Mouse (Mus musculus) neural tube, embryonic 12.5 days (tissue): ENCODE measurements around the gene Cdkl4. TPM values are rescaled to one million over a fixed set of nuclear protein-coding genes. Genes with fewer than 3 reads are reported as not detected.

Experiments
- ATAC-seq: fragments of 200-750 bp; cut with Nextera tagmentation; 2 replicates; pipeline ENCODE4 v1.8.0; 2017; ENCODE audit warnings: low read depth, mild to moderate bottlenecking, moderate TSS enrichment, moderate library complexity; ENCODE audit not compliant: low FRiP score
- H3K27ac ChIP-seq: fragments of 300-500 bp; sonication (generic); 2 replicates; pipeline ENCODE4 v1.5.1; 2016
- H3K27me3 ChIP-seq: fragments of 300-500 bp; sonication (generic); replicated peaks from 2 replicates; pipeline ENCODE4 v1.6.1; 2016; ENCODE audit warnings: mild to moderate bottlenecking
- H3K36me3 ChIP-seq: fragments of 300-500 bp; sonication (generic); 2 replicates; pipeline ENCODE4 v1.6.1; 2016; ENCODE audit warnings: mild to moderate bottlenecking
- H3K4me1 ChIP-seq: fragments of 300-500 bp; sonication (generic); 2 replicates; pipeline ENCODE4 v1.6.1; 2016
- H3K4me2 ChIP-seq: fragments of 300-500 bp; sonication (generic); replicated peaks from 2 replicates; pipeline ENCODE4 v1.6.1; 2016; ENCODE audit warnings: mild to moderate bottlenecking
- H3K4me3 ChIP-seq: fragments of 300-500 bp; sonication (generic); 2 replicates; pipeline ENCODE4 v1.5.1; 2016
- H3K9ac ChIP-seq: fragments of 300-500 bp; sonication (generic); 2 replicates; pipeline ENCODE4 v1.6.1; 2016; ENCODE audit warnings: mild to moderate bottlenecking
- H3K9me3 ChIP-seq: fragments of 300-500 bp; sonication (generic); 2 replicates; pipeline ENCODE4 v1.6.1; 2016; ENCODE audit warnings: mild to moderate bottlenecking
- WGBS: fragments of 180-500 bp; shearing (Covaris S2); methylation state at CpG from one replicate; pipeline ENCODE4 v1.1.7; 2016; 5-methylcytosine and 5-hydroxymethylcytosine counted together
- polyA plus RNA-seq: library from polyadenylated mRNA; unstranded; fragments of >200 nt; fragmentation: Nextera tagmentation; extraction: Ambion mirVana; gene quantifications from 2 replicates; pipeline ENCODE4 v1.2.1, GENCODE M21; 2016

The Cdkl4 gene
- polyA plus RNA-seq, 1 experiment from 2014 or later, result 6.2 TPM

GRCm38 (mm10) chr17:80492274-80492673 lies 85.3 kb downstream of the Cdkl4 start:
- Histone ChIP-seq H3K9ac (no peak overlapping the region), H3K4me2 (no peak overlapping the region), H3K36me3 (no peaks in the 10 kb centered on the region), H3K4me3 (no peak overlapping the region), H3K9me3 (no peaks in the 10 kb centered on the region), H3K27me3 (no peaks in the 10 kb centered on the region), H3K4me1 (no peaks in the 10 kb centered on the region), H3K27ac (no peak overlapping the region)
- 93% methylated on average over 4 of the region's 4 CpGs for WGBS
- ATAC-seq, result no peak

DNA sequence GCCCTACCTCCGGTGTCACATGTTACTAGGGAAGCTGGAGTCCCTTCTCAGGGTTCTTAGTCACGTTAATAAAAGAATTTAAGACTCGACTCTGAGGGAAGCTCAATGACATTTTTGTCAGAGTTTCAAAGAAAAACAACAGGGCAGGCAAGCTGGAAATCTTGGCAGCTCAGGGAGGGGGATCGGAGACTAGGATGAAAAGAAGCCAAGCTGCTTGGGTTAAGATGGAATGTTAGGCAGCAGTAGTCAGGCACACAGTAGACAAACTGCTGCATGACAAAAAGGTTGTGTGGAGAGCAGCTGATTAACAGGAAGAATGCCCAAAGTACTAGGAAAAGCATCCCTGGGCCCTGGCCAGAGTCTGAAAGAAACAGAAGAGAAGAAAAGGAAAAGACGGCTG lies 87.4 kb downstream of the Cdkl4 start:
- H3K9me3 ChIP-seq, result no peaks in the 10 kb centered on the region
- no peaks in the 10 kb centered on the region for H3K4me1 ChIP-seq
- no peak overlapping the region for H3K4me3 ChIP-seq
- 79% methylated on average over 5 of the region's 5 CpGs for WGBS
- H3K9ac ChIP-seq, result no peak overlapping the region
- H3K27me3 ChIP-seq, result no peaks in the 10 kb centered on the region
- no peak for ATAC-seq
- H3K4me2 ChIP-seq, result no peak overlapping the region
- H3K36me3 ChIP-seq, result no peaks in the 10 kb centered on the region
- no peak overlapping the region for H3K27ac ChIP-seq

- Histone ChIP-seq H3K27me3 (no peaks in the 10 kb centered on the region), H3K9ac (no peak overlapping the region), H3K4me3 (no peak overlapping the region), H3K4me2 (no peak overlapping the region), H3K9me3 (no peaks in the 10 kb centered on the region), H3K4me1 (no peaks in the 10 kb centered on the region), H3K36me3 (no peaks in the 10 kb centered on the region), H3K27ac (no peak overlapping the region)
- WGBS, result 81% methylated on average over 3 of the region's 3 CpGs
- ATAC-seq, result no peak
Measured at GRCm38 (mm10) chr17:80488918-80489317, 88.7 kb downstream of the Cdkl4 start.

DNA sequence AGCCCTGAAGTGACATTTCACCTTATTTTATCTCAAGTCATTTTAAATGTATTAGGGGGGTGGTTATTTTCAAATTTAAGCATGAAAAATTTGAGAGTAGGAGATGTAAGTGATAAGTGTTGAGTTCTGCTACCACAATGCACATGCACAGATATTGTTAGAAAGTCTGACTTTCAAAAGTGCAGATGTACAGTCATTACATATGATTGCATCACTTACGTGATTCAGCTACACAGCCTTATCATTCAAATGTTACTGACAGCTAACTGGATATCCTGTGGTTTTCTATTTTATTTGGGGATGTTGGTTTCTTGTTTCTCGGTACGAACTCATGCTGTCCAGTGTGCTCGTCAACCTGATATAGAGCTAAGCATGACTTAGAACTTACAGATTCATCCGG lies 92.5 kb downstream of the Cdkl4 start:
- no peak for ATAC-seq
- H3K36me3 ChIP-seq, result no peaks in the 10 kb centered on the region
- H3K27me3 ChIP-seq, result no peaks in the 10 kb centered on the region
- WGBS, result 93% methylated on average over 5 of the region's 5 CpGs
- H3K4me1 ChIP-seq, result peaks cover 6% of the 10 kb centered on the region; the same call in 1 of the 2 replicates
- no peaks in the 10 kb centered on the region for H3K9me3 ChIP-seq
- no peak overlapping the region for H3K9ac ChIP-seq
- H3K27ac ChIP-seq, result no peak overlapping the region
- no peak overlapping the region for H3K4me3 ChIP-seq
- H3K4me2 ChIP-seq, result no peak overlapping the region

GRCm38 (mm10) chr17:80480855-80481224 lies 96.8 kb downstream of the Cdkl4 start:
- no peak for ATAC-seq
- Histone ChIP-seq H3K4me2 (peak overlapping the region; percentile 71), H3K36me3 (no peaks in the 10 kb centered on the region), H3K9me3 (no peaks in the 10 kb centered on the region), H3K27me3 (no peaks in the 10 kb centered on the region), H3K27ac (no peak overlapping the region), H3K9ac (0 out of 2 replicates have a peak overlapping the region, but pooled peaks have one; percentile 98), H3K4me3 (peak overlapping the region; percentile 97; the same call in 1 of the 2 replicates), H3K4me1 (peaks cover 17% of the 10 kb centered on the region; the same call in 1 of the 2 replicates)
- WGBS, result 38% methylated on average over 7 of the region's 7 CpGs

GRCm38 (mm10) chr17:80480031-80480854 lies 97.4 kb downstream of the Cdkl4 start, which contains the start of gene Sos1:
Gene Sos1 (minus strand): TSS chr17:80480453.
- under 1% methylated on average over 85 of the region's 90 CpGs for WGBS

DNA sequence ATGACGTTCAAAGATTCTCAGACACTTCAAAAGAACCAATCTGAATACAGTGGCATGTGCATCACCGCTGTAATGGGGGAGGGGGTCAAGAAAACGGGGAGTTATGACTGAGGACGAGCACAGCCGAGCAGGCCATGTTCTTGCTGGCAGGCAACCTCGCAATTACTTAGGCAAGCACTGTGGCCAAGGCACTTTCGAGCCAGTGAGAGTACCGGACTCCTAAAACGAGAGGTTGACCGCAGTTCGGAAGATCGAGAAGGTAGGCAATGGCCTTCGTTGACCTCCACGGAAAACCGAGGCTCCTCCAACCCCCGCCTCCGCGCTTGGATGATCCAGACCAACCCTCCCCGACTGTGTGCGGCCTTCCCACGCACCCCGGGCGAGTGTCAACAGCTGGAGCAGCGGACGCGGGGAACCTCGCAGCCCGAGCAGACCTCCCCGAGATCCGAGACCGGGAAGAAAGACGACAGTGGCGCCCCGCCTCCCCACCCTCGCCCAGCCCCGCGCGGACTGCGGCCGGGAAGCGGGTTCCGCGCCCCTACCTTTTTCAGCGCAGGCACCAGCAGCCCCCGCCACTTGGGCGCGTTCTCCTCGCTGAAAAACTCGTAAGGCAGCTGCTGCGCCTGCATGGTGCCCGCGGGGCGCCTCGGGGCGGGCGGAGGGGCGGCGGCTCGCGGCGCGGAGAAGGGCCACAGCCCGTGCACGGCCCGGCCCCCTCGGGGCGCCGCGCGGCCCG lies 98.2 kb downstream of the Cdkl4 start:
- H3K27ac ChIP-seq, result peak overlapping the region; percentile 92
- peak overlapping the region; percentile 97 for H3K4me3 ChIP-seq
- no peaks in the 10 kb centered on the region for H3K36me3 ChIP-seq
- H3K27me3 ChIP-seq, result no peaks in the 10 kb centered on the region
- peak overlapping the region; percentile 71 for H3K4me2 ChIP-seq
- H3K9ac ChIP-seq, result peak overlapping the region; percentile 98
- peak; percentile 61 for ATAC-seq
- peaks cover 17% of the 10 kb centered on the region; the same call in 1 of the 2 replicates for H3K4me1 ChIP-seq
- no peaks in the 10 kb centered on the region for H3K9me3 ChIP-seq
- under 1% methylated on average over 71 of the region's 71 CpGs for WGBS

More at GRCm38 (mm10) chr17:80480031-80480854, 97.4 kb downstream of the Cdkl4 start, which contains the start of gene Sos1:
- peak; percentile 81 for ATAC-seq
- Histone ChIP-seq H3K27me3 (no peaks in the 10 kb centered on the region), H3K9ac (peak within 1 kb of the TSS; percentile 98), H3K4me1 (peaks cover 17% of the 10 kb centered on the region; the same call in 1 of the 2 replicates), H3K4me3 (peak within 1 kb of the TSS; percentile 97), H3K4me2 (peak within 1 kb of the TSS; percentile 71), H3K36me3 (no peaks in the 10 kb centered on the region), H3K27ac (peak within 1 kb of the TSS; percentile 92), H3K9me3 (no peaks in the 10 kb centered on the region)

- ATAC-seq, result no peak
- 87% methylated on average over 2 of the region's 2 CpGs for WGBS
- H3K4me3 ChIP-seq, result no peak overlapping the region
- H3K36me3 ChIP-seq, result no peaks in the 10 kb centered on the region
- no peak overlapping the region for H3K9ac ChIP-seq
- peaks cover 17% of the 10 kb centered on the region; the same call in 1 of the 2 replicates for H3K4me1 ChIP-seq
- H3K4me2 ChIP-seq, result no peak overlapping the region
- H3K27me3 ChIP-seq, result no peaks in the 10 kb centered on the region
- no peak overlapping the region for H3K27ac ChIP-seq
- no peaks in the 10 kb centered on the region for H3K9me3 ChIP-seq
Measured at GRCm38 (mm10) chr17:80477679-80478078, 99.9 kb downstream of the Cdkl4 start.

GRCm38 (mm10) chr17:80476496-80476895 lies 101.1 kb downstream of the Cdkl4 start:
- H3K9me3 ChIP-seq, result no peaks in the 10 kb centered on the region
- 91% methylated on average over 4 of the region's 4 CpGs for WGBS

More at GRCm38 (mm10) chr17:80476496-80476895, 101.1 kb downstream of the Cdkl4 start:
- Histone ChIP-seq H3K4me1 (peaks cover 19% of the 10 kb centered on the region), H3K27ac (no peak overlapping the region), H3K4me2 (no peak overlapping the region), H3K9ac (no peak overlapping the region), H3K27me3 (no peaks in the 10 kb centered on the region), H3K4me3 (no peak overlapping the region), H3K36me3 (no peaks in the 10 kb centered on the region)
- ATAC-seq, result no peak

Other genes starting within 250 kb of the Cdkl4 start
- 1.2 and 1.4 TPM in 2 replicates for gene Gm10190, start 204.3 kb downstream of the Cdkl4 start, polyA plus RNA-seq
- gene Sos1, start 97.4 kb downstream of the Cdkl4 start, polyA plus RNA-seq, result 7.8 and 8.5 TPM in 2 replicates
- 30.6 and 32.5 TPM in 2 replicates for gene Map4k3, start 150.7 kb upstream of the Cdkl4 start, polyA plus RNA-seq